Mouse (Mus musculus) heart, embryonic 14.5 days (tissue): Measurements from ENCODE around the gene Pon2. TPM values are rescaled to one million over a fixed set of nuclear protein-coding genes. Genes with fewer than 3 reads are reported as not detected.
"Not testable (repeated sequence)": the region's sequence is repeated elsewhere in the genome, so short reads cannot be mapped to it uniquely, and the experiment has no call there.

Experiments used
- ATAC-seq: fragments of 200-750 bp; cut with Nextera tagmentation; 2 replicates; pipeline ENCODE4 v1.8.0; 2017; ENCODE audit warnings: low read depth, moderate TSS enrichment; ENCODE audit not compliant: insufficient number of reproducible peaks, insufficient read depth, low FRiP score
- H3K27ac ChIP-seq, 2 experiments: fragments of 200-500 bp in 1 of 2; fragments of 300-500 bp in 1 of 2; sonication (generic) in 1 of 2; replicated peaks in 1 of 2; 2 replicates each; pipeline ENCODE4 v1.5.1; 2012 to 2014; ENCODE audit warnings: low read depth in 2 of 2, low read length in 2 of 2, control low read depth in 1 of 2, mild to moderate bottlenecking in 1 of 2, mixed read lengths in 1 of 2; ENCODE audit not compliant: control insufficient read depth in 1 of 2, insufficient read depth in 1 of 2
- H3K27me3 ChIP-seq: fragments of 300-500 bp; sonication (generic); 2 replicates; pipeline ENCODE4 v1.6.1; 2014; ENCODE audit warnings: mild to moderate bottlenecking, low read length, control low read depth; ENCODE audit not compliant: control insufficient read depth, insufficient read depth
- H3K36me3 ChIP-seq: fragments of 300-500 bp; sonication (generic); 2 replicates; pipeline ENCODE4 v1.6.1; 2014; ENCODE audit warnings: mild to moderate bottlenecking, control low read depth, low read length, mixed read lengths; ENCODE audit not compliant: control insufficient read depth, insufficient read depth
- H3K4me1 ChIP-seq, 2 experiments: fragments of 200-500 bp in 1 of 2; fragments of 300-500 bp in 1 of 2; sonication (generic) in 1 of 2; 2 replicates each; pipeline ENCODE4 v1.6.1; 2012 to 2014; ENCODE audit warnings: low read length in 2 of 2, control low read depth in 1 of 2, mixed read lengths in 1 of 2; ENCODE audit not compliant: control insufficient read depth in 2 of 2, insufficient read depth in 2 of 2
- H3K4me2 ChIP-seq: fragments of 300-500 bp; sonication (generic); 2 replicates; pipeline ENCODE4 v1.6.1; 2014; ENCODE audit warnings: mild to moderate bottlenecking, low read length
- H3K4me3 ChIP-seq, 2 experiments: fragments of 200-500 bp in 1 of 2; fragments of 300-500 bp in 1 of 2; sonication (generic) in 1 of 2; 2 replicates each; pipeline ENCODE4 v1.5.1; 2012 to 2014; ENCODE audit warnings: low read length in 2 of 2, mild to moderate bottlenecking in 2 of 2, control low read depth in 1 of 2, low read depth in 1 of 2, moderate library complexity in 1 of 2; ENCODE audit not compliant: control insufficient read depth in 1 of 2, insufficient read depth in 1 of 2
- H3K9ac ChIP-seq: fragments of 300-500 bp; sonication (generic); 2 replicates; pipeline ENCODE4 v1.6.1; 2014; ENCODE audit warnings: mild to moderate bottlenecking, low read length
- H3K9me3 ChIP-seq: fragments of 300-500 bp; sonication (generic); 2 replicates; pipeline ENCODE4 v1.6.1; 2016; ENCODE audit warnings: low read length, control low read depth; ENCODE audit not compliant: control insufficient read depth
- WGBS: fragments of 180-500 bp; shearing (Covaris S2); extraction: QIAGEN DNeasy Blood & Tissue Kit; methylation state at CpG from one replicate; pipeline ENCODE4 v1.1.7; 2014; 5-methylcytosine and 5-hydroxymethylcytosine counted together
- polyA plus RNA-seq: library from polyadenylated mRNA; unstranded; fragments of >200 nt; fragmentation: Nextera tagmentation; extraction: Ambion mirVana; gene quantifications from 2 replicates; pipeline ENCODE4 v1.2.1, GENCODE M21; 2014

Gene Pon2
- polyA plus RNA-seq: 47.8 and 49.1 TPM in 2 replicates

DNA sequence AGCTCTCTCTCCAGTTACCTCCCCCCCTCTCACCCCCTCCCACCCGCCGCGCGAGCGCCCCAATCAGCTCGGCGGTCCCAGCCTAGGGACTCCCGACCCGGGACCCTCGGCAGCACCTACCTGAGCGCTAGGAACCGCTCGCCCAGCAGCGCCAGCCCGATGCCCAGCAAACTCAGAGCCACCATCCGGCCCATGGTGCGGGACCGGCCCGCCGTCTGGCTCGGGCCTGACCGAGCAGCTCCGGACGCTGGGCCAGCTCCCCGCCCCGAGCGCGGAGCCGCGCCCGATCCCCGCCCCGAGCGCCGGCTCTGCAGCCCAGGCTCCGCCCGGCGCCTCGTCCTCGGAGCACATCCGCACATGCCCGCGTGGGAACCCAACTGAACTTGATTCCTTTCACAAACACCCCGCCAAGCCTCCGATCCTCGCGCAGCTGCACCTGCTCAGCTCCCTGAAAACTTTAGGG lies at the start of gene Pon2:
Gene Pon2 (minus strand): TSS at position 364 of the 463 bp plus-strand sequence.
- ATAC-seq: peak; percentile 95
- Histone ChIP-seq H3K27me3 (no peaks in the 10 kb centered on the region), H3K9me3 (no peaks in the 10 kb centered on the region), H3K4me1 (peaks cover 0 to 8% of the 10 kb centered on the region in 2 experiments; a peak in 3 of 4 replicates), H3K36me3 (peaks cover 6% of the 10 kb centered on the region; the same call in 1 of the 2 replicates), H3K27ac (peak within 1 kb of the TSS; percentile 88 to 91), H3K4me2 (peak within 1 kb of the TSS; percentile 67), H3K9ac (peak within 1 kb of the TSS; percentile 87), H3K4me3 (peak within 1 kb of the TSS; percentile 71 to 98)
- WGBS: under 1% methylated on average over 47 of the region's 47 CpGs

DNA sequence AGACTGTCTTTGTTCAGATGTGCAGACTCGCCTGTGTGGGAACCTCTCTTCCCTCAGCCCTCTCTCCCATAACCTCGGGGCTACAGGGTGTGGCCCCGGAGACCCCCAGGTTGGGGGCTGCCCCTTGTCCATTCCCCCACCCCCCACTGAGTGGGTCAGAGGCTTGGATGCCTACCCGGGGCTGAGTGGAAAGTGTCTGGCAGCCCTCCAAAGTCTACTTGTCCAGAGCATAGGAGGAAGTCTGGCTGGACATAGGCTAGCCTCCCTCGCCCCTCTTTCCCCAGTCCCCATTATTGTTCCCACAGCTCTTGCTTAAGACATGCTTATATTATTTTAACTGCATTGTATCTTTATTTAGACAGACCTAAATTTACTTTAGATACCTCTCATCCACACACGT lies 46.0 kb upstream of the Pon2 start:
- Histone ChIP-seq H3K4me3 (no peak overlapping the region), H3K9me3 (no peaks in the 10 kb centered on the region), H3K36me3 (no peaks in the 10 kb centered on the region), H3K4me1 (peaks cover 4 to 5% of the 10 kb centered on the region in 2 experiments; a peak in 3 of 4 replicates), H3K4me2 (no peak overlapping the region), H3K9ac (no peak overlapping the region), H3K27me3 (no peaks in the 10 kb centered on the region), H3K27ac (no peak overlapping the region; a peak in 1 of 4 replicates)
- ATAC-seq: peak; percentile 56; the same call in 1 of the 2 replicates
- 45% methylated on average over 6 of the region's 6 CpGs for WGBS

DNA sequence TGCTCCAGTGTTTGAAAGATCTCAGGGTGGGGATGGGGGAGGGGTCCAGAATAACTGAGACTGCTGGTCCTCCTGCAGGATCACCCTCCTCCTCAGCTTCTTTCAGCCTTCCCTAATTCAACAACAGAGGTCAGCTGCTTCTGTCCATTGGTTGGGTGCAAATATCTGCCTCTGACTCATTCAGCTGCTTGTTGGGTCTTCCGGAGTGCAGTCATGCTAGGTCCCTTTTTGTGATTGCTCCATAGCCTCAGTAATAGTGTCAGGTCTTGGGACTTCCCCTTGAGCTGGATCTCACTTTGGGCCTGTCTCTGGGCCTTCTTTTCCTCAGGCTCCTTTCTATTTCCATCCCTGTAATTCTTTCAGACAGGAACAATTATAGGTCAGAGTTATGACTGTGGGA lies 41.0 kb upstream of the Pon2 start:
- WGBS: 76% methylated on average over 1 of the region's 1 CpGs
- H3K4me3 ChIP-seq, H3K36me3 ChIP-seq, H3K27me3 ChIP-seq, H3K9ac ChIP-seq, H3K4me1 ChIP-seq, H3K9me3 ChIP-seq, H3K4me2 ChIP-seq, ATAC-seq, H3K27ac ChIP-seq: not testable (repeated sequence)

GRCm38 (mm10) chr6:5338781-5339180 lies 40.5 kb upstream of the Pon2 start:
- not testable (repeated sequence) for H3K9me3 ChIP-seq, ATAC-seq, H3K4me1 ChIP-seq, H3K4me2 ChIP-seq, H3K27ac ChIP-seq, H3K36me3 ChIP-seq, H3K27me3 ChIP-seq, H3K9ac ChIP-seq, H3K4me3 ChIP-seq
- WGBS: 84% methylated on average over 4 of the region's 4 CpGs

DNA sequence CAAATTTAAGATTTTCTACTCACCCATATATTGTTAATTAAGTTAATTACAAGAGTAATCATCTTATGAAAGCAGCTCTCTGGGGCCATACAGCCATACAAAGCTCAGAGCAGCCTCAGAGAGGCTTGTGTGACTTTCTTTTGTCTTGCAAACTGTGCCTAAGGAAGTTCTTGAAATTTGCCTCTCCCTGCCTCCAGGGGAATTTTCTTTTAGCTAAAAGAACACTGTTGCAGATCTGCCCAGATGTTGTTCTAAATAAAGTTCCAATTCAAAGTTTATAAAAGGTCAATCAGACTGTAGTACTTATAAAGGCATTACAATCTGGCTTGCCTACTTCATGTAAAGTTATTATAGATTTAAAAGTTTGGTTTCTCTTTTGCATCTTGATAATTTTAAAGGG lies 37.8 kb upstream of the Pon2 start:
- not testable (repeated sequence) for H3K27me3 ChIP-seq, H3K4me2 ChIP-seq, ATAC-seq, H3K9ac ChIP-seq, H3K36me3 ChIP-seq, H3K4me3 ChIP-seq, H3K4me1 ChIP-seq, H3K9me3 ChIP-seq, H3K27ac ChIP-seq

DNA sequence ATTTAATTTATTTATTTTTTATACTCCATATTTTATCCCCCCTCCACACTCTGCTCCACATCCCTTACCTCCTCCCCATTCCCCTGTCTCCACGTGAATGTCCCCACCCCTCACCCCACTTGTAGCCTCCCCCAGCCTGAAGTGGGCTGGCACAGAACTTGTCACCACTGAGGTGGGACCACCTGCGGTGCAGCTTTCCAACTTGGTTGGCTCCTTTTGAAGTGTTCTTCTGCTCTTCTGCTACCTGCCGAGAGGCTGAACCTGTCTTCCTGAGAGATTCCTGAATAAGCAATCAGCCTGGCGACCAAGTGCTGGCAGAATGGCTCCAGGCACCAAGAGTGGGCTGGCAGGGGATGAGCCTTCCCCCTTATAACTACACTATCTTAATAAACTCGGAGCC lies 35.8 kb upstream of the Pon2 start:
- Histone ChIP-seq H3K36me3 (no peaks in the 10 kb centered on the region), H3K27me3 (no peaks in the 10 kb centered on the region), H3K4me3 (no peak overlapping the region), H3K4me1 (no peaks in the 10 kb centered on the region), H3K27ac (no peak overlapping the region), H3K9ac (no peak overlapping the region), H3K4me2 (peak overlapping the region; percentile 41), H3K9me3 (no peaks in the 10 kb centered on the region)
- ATAC-seq: no peak
- WGBS: 57% methylated on average over 5 of the region's 5 CpGs

GRCm38 (mm10) chr6:5332560-5333150 lies 34.4 kb upstream of the Pon2 start:
- no peak overlapping the region for H3K27ac ChIP-seq
- H3K4me2 ChIP-seq: no peak overlapping the region
- no peak overlapping the region for H3K4me3 ChIP-seq
- no peaks in the 10 kb centered on the region for H3K27me3 ChIP-seq
- WGBS: 70% methylated on average over 3 of the region's 3 CpGs
- H3K4me1 ChIP-seq: no peaks in the 10 kb centered on the region
- no peak for ATAC-seq
- H3K9ac ChIP-seq: no peak overlapping the region
- no peaks in the 10 kb centered on the region for H3K9me3 ChIP-seq
- H3K36me3 ChIP-seq: no peaks in the 10 kb centered on the region

- Histone ChIP-seq H3K27ac (no peak overlapping the region), H3K9me3 (peaks cover 6% of the 10 kb centered on the region; the same call in 1 of the 2 replicates), H3K4me1 (no peaks in the 10 kb centered on the region), H3K9ac (no peak overlapping the region), H3K4me3 (no peak overlapping the region), H3K36me3 (no peaks in the 10 kb centered on the region), H3K27me3 (no peaks in the 10 kb centered on the region), H3K4me2 (no peak overlapping the region)
- WGBS: 72% methylated on average over 2 of the region's 2 CpGs
- ATAC-seq: no peak
These were observed 26.9 kb upstream of the Pon2 start for GRCm38 (mm10) chr6:5325122-5325521.
